Comparison of ENCODE assay signal across 11 mouse cellular contexts in the genomic region with DNA sequence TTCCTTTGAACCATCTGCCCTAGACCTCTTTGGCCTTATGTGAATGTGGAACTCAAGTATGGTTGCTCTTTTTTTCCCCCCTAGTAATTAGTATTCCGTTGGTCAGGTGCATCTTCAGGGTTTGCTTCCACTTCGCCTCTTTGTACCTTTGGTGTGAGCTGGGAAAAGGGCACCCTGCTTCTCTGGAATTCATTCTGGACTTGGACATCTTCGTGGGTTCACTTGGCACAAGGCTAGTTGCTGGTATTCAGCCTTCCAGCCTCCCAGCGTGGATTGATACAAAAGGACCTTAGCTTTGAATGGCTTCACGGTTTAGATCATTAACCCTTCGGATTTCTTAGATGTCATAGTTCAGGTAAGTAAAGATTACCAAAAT. TPM values are rescaled to one million over a fixed set of nuclear protein-coding genes. Genes with fewer than 3 reads are reported as not detected.
DNase-seq lines count a peak whose midpoint lies in the region; ATAC-seq and TF ChIP-seq lines count a peak whose summit lies in the region.
"Had no signal": no experiment of that assay in that cellular context is flagged by ENCODE, and none has a peak within 500 bp of the region (broad histone marks: within the 10 kb centered on the region; RNA-seq: fewer than 3 reads in every experiment).

No protein-coding gene starts in this region.

- DNase-seq in embryo, embryonic 10.5 days (ENCODE audit: low spot score) = peak; percentile 5
- DNase-seq in embryo, embryonic 10 days (ENCODE audit: low spot score) = no peak
- no peak for DNase-seq in embryonic facial prominence, embryonic 14.5 days (ENCODE audit: low spot score)
- no peak for DNase-seq in limb, embryonic 10.5 days (ENCODE audit: low spot score)
- no peak for DNase-seq in urinary bladder, adult 2 months (ENCODE audit: low spot score)
- DNase-seq in frontal cortex, postnatal 25 days (ENCODE audit: low spot score in 2 of 2) = no peak
- DNase-seq in layer of hippocampus, postnatal 14 days (ENCODE audit: low spot score in 2 of 2) = no peak
- DNase-seq: heart, postnatal 4 days; liver, embryonic 13.5 days had no signal

- H3K4me1 ChIP-seq in E14TG2a.4 (replicated peaks; ENCODE audit: low read depth, low read length) = peaks cover 12% of the 10 kb centered on the region
- no peaks in the 10 kb centered on the region for H3K4me1 ChIP-seq in embryonic facial prominence, embryonic 14.5 days (ENCODE audit: control insufficient read depth, insufficient read depth, low read length)
- peaks cover 18% of the 10 kb centered on the region for H3K4me1 ChIP-seq in limb, embryonic 10.5 days
- H3K4me1 ChIP-seq: liver, embryonic 13.5 days had no signal

- peak overlapping the region; percentile 90 for H3K4me2 ChIP-seq in embryonic facial prominence, embryonic 14.5 days (ENCODE audit: low read depth, low read length)

- H3K27me3 ChIP-seq in E14TG2a.4 (ENCODE audit: insufficient read depth, low read length) = peaks cover 20% of the 10 kb centered on the region
- peaks cover 16% of the 10 kb centered on the region for H3K27me3 ChIP-seq in embryonic facial prominence, embryonic 14.5 days (replicated peaks; ENCODE audit: control insufficient read depth, insufficient read depth, low read length)
- peaks cover 14% of the 10 kb centered on the region for H3K27me3 ChIP-seq in limb, embryonic 10.5 days (ENCODE audit: low read depth, poor library complexity, severe bottlenecking)

- 28% methylated on average over 6 of the region's 6 CpGs for WGBS in embryonic facial prominence, embryonic 14.5 days
- 24% methylated on average over 6 of the region's 6 CpGs for WGBS in limb, embryonic 10.5 days

- H3K27ac ChIP-seq in embryonic facial prominence, embryonic 14.5 days (replicated peaks; ENCODE audit: low read depth, low read length) = no peak overlapping the region
- no peak overlapping the region for H3K27ac ChIP-seq in limb, embryonic 10.5 days
- H3K27ac ChIP-seq: liver, embryonic 13.5 days had no signal

- no peaks in the 10 kb centered on the region for H3K36me3 ChIP-seq in E14TG2a.4 (ENCODE audit: insufficient read depth, low read length)
- no peaks in the 10 kb centered on the region for H3K36me3 ChIP-seq in embryonic facial prominence, embryonic 14.5 days (ENCODE audit: control insufficient read depth, insufficient read depth, low read length)
- H3K36me3 ChIP-seq in limb, embryonic 10.5 days = no peaks in the 10 kb centered on the region
- H3K36me3 ChIP-seq: liver, embryonic 13.5 days had no signal

- peak overlapping the region; percentile 82 for H3K4me3 ChIP-seq in E14TG2a.4 (replicated peaks; ENCODE audit: low read length)
- H3K4me3 ChIP-seq in embryonic facial prominence, embryonic 14.5 days (ENCODE audit: low read depth, low read length) = peak overlapping the region; percentile 56
- H3K4me3 ChIP-seq in limb, embryonic 10.5 days = peak overlapping the region; percentile 65; the same call in 1 of the 2 replicates

- no peak for ATAC-seq in embryonic facial prominence, embryonic 14.5 days (ENCODE audit: low read depth)

- H3K9me3 ChIP-seq in E14TG2a.4 (ENCODE audit: low read length) = no peaks in the 10 kb centered on the region
- H3K9me3 ChIP-seq in embryonic facial prominence, embryonic 14.5 days (ENCODE audit: control insufficient read depth, low read length) = no peaks in the 10 kb centered on the region
- H3K9me3 ChIP-seq in limb, embryonic 10.5 days (replicated peaks) = no peaks in the 10 kb centered on the region
- H3K9me3 ChIP-seq: liver, embryonic 13.5 days had no signal

- H3K9ac ChIP-seq in embryonic facial prominence, embryonic 14.5 days (ENCODE audit: low read depth, low read length) = no peak overlapping the region
- H3K9ac ChIP-seq: liver, embryonic 13.5 days had no signal

- no peak for TF ChIP-seq CTCF in E14TG2a.4 (conservative IDR thresholded peaks at IDR 0.05; ENCODE audit: low read length)

RNA-seq across cellular contexts. Expression of a gene that starts 1.3 kb away (rescaled TPM):
- polyA plus RNA-seq in embryonic facial prominence, embryonic 14.5 days (2014; fragmentation: Nextera tagmentation; extraction: Ambion mirVana) = 2.1 and 3.2 TPM in 2 replicates
- 0.08 and 0.40 TPM in 2 replicates for polyA plus RNA-seq in limb, embryonic 10.5 days (2016; fragmentation: Nextera tagmentation; extraction: Ambion mirVana)
- polyA plus RNA-seq in urinary bladder, adult 2 months (2012; rRNA removed) = not detected in 2 replicates
- total RNA-seq in layer of hippocampus, postnatal 14 days (2021) = 1 to 10 TPM; 3.7 to 4.6 TPM
- total RNA-seq: common myeloid progenitor, adult 5-6 weeks; heart, postnatal 4 days had no signal
- polyA plus RNA-seq: liver, embryonic 13.5 days had no signal
